Mouse (Mus musculus): ENCODE data around the gene Pdxdc1. TPM values are rescaled to one million over a fixed set of nuclear protein-coding genes. Genes with fewer than 3 reads are reported as not detected.
"Not testable (repeated sequence)": the region's sequence is repeated elsewhere in the genome, so short reads cannot be mapped to it uniquely, and the experiment has no call there.

Gene Pdxdc1
- polyA plus RNA-seq, 1 experiment from 2014 or later: 67.3 TPM

DNA sequence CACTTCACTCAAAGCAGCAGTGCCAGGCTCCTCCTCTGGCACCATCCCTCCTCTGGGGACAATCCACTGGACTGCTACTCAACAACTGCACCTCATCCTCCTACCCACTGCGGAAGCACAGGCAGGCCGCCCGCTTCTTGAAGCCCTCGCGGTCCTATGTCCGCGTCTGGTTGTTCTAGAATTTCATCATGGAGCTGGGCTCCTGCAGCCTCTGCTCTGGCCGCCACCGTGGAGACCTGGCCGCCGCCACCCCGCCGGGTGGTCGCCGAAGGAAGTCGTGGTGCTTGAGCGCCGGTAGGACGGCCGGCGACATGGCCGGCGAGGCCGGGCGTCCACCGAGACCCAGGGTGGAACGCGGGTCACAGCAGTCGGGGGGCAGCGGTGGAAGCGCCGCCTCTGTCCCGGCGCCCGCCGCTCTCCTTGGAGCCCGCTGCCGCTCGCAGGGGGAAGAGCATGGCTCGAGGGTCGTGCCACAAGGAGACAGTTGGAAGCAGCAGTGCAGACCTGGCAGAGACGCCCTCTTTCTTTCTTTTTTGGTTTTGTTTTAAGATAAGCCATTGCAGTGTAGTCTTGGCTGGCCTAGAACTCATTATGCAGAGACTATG, 34.9 kb downstream of the Pdxdc1 start:
- H3K36me3 ChIP-seq: peaks cover 21% of the 10 kb centered on the region
- H3K4me1 ChIP-seq (replicated peaks): peaks cover 9% of the 10 kb centered on the region
- no peaks in the 10 kb centered on the region for H3K27me3 ChIP-seq
- peak overlapping the region; percentile 52 for H3K4me2 ChIP-seq
- ATAC-seq (ENCODE audit: low FRiP score): peak; percentile 83
- peak overlapping the region; percentile 64 for H3K27ac ChIP-seq
- peak overlapping the region; percentile 56 for H3K9ac ChIP-seq
- no peaks in the 10 kb centered on the region for H3K9me3 ChIP-seq
- peak overlapping the region; percentile 34 for H3K4me3 ChIP-seq
- 2% methylated on average over 42 of the region's 42 CpGs for WGBS

- H3K27ac ChIP-seq: peak overlapping the region; percentile 64; the same call in 1 of the 2 replicates
- H3K27me3 ChIP-seq; H3K9ac ChIP-seq; H3K4me1 ChIP-seq (replicated peaks); H3K4me3 ChIP-seq; H3K9me3 ChIP-seq: not testable (repeated sequence)
- peak; percentile 84 for ATAC-seq (ENCODE audit: low FRiP score)
- peak overlapping the region; percentile 52 for H3K4me2 ChIP-seq
- 13% methylated on average over 5 of the region's 5 CpGs for WGBS
- peaks cover 23% of the 10 kb centered on the region for H3K36me3 ChIP-seq
Measured at GRCm38 (mm10) chr16:13867406-13867805, 35.5 kb downstream of the Pdxdc1 start.

DNA sequence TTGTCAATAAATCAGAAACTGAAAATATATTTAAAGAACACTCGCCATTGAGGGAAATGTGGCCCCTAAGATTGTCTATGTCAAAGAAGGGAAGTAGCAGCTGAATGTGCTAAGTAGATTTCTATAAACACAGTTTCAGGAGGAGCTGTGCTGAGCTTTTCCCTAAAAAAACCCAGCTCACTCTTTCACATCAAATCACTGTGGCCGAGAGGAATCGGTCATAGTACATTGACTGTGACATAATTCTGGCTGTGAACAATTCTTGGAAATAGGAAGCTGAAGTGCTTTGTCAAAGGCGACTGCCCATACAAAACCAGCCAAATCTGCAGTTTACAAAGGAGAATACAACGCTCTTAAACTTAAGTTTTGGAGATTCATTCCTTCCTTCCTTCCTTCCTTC, 36.3 kb downstream of the Pdxdc1 start:
- H3K9me3 ChIP-seq: no peaks in the 10 kb centered on the region
- no peak overlapping the region for H3K9ac ChIP-seq
- H3K4me3 ChIP-seq: no peak overlapping the region
- peaks cover 9% of the 10 kb centered on the region for H3K4me1 ChIP-seq (replicated peaks)
- ATAC-seq (ENCODE audit: low FRiP score): no peak
- peaks cover 23% of the 10 kb centered on the region for H3K36me3 ChIP-seq
- no peaks in the 10 kb centered on the region for H3K27me3 ChIP-seq
- no peak overlapping the region for H3K27ac ChIP-seq
- no peak overlapping the region for H3K4me2 ChIP-seq
- 86% methylated on average over 5 of the region's 5 CpGs for WGBS

GRCm38 (mm10) chr16:13866076-13866475, 36.9 kb downstream of the Pdxdc1 start:
- Histone ChIP-seq H3K36me3 (peaks cover 23% of the 10 kb centered on the region), H3K4me2 (no peak overlapping the region), H3K27me3 (no peaks in the 10 kb centered on the region), H3K4me1 (replicated peaks) (peaks cover 9% of the 10 kb centered on the region), H3K27ac (no peak overlapping the region), H3K9me3 (no peaks in the 10 kb centered on the region), H3K4me3 (no peak overlapping the region), H3K9ac (no peak overlapping the region)
- WGBS: 89% methylated on average over 4 of the region's 4 CpGs
- ATAC-seq (ENCODE audit: low FRiP score): no peak

GRCm38 (mm10) chr16:13853886-13854285, 49.0 kb downstream of the Pdxdc1 start:
- peaks cover 52% of the 10 kb centered on the region for H3K36me3 ChIP-seq
- H3K4me3 ChIP-seq: no peak overlapping the region
- H3K9ac ChIP-seq: no peak overlapping the region
- no peak for ATAC-seq (ENCODE audit: low FRiP score)
- no peak overlapping the region for H3K4me2 ChIP-seq
- no peaks in the 10 kb centered on the region for H3K4me1 ChIP-seq (replicated peaks)
- no peak overlapping the region for H3K27ac ChIP-seq
- WGBS: 96% methylated on average over 4 of the region's 4 CpGs
- no peaks in the 10 kb centered on the region for H3K27me3 ChIP-seq
- no peaks in the 10 kb centered on the region for H3K9me3 ChIP-seq

DNA sequence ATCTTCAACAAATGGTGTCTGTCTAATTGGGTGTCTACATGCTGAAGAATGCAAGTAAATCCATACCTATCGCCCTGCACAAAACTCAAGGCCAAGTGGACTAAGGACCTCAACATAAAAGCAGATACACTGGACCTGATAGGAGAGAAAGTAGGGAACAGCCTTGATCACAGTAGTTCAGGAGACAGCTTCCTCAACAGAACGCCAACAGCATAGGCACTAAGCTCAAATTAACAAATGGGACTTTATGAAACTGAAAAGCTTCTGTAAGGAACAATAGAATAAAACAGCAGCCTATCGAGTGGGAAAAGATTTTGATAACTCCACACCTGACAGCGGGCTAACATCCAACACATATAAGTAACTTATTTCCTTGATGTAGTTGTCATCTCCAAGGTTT, 51.5 kb downstream of the Pdxdc1 start:
- WGBS: 94% methylated on average over 4 of the region's 4 CpGs
- Histone ChIP-seq H3K4me3 (no peak overlapping the region), H3K9ac (no peak overlapping the region), H3K36me3 (peaks cover 46% of the 10 kb centered on the region), H3K27me3 (no peaks in the 10 kb centered on the region), H3K4me1 (replicated peaks) (no peaks in the 10 kb centered on the region), H3K4me2 (no peak overlapping the region), H3K9me3 (no peaks in the 10 kb centered on the region), H3K27ac (no peak overlapping the region)
- no peak for ATAC-seq (ENCODE audit: low FRiP score)

DNA sequence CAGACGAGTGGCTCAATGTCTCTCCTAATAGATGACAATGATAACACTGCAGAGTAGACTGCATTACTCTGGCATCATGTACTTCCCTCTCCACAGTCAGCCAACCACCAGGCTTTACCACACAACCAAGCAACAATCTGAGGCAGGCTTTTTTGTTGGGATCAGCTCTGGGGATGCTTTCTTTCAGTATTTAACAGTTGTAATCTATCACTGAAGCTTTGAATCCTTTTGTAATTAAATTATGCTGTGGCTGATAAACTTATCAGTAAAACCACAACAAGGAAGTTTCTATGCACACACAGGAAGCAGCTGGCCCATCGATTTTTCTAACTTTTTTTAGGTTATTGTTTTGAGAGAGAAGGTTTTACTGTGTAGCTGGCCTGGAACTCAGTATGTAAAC, 54.6 kb downstream of the Pdxdc1 start:
- H3K4me1 ChIP-seq (replicated peaks): no peaks in the 10 kb centered on the region
- H3K27me3 ChIP-seq: no peaks in the 10 kb centered on the region
- H3K27ac ChIP-seq: no peak overlapping the region
- no peaks in the 10 kb centered on the region for H3K9me3 ChIP-seq
- ATAC-seq (ENCODE audit: low FRiP score): no peak
- WGBS: 80% methylated on average over 2 of the region's 2 CpGs
- H3K36me3 ChIP-seq: peaks cover 57% of the 10 kb centered on the region
- H3K4me3 ChIP-seq: no peak overlapping the region
- H3K4me2 ChIP-seq: no peak overlapping the region
- no peak overlapping the region for H3K9ac ChIP-seq

DNA sequence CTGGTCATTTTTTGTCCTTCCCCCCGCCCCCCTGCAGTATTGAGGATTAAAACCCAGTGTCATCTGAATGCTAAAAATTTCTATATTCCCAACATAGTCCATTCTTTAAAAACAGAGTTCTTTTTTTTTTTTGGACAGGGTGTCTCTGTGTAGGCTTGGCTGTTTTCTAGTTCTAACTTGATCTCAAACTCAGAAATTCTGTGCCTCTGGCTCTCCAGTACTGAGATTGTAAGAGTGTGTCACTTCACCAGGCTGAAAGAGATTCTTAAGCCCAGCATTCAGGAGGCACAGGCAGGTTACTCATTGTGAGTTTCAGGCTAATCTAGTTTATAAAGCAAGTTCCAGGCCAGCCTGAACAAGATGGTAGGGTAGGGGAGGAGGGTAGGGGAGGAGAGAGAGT, 56.3 kb downstream of the Pdxdc1 start:
- no peak overlapping the region for H3K4me2 ChIP-seq
- ATAC-seq (ENCODE audit: low FRiP score): no peak
- H3K4me1 ChIP-seq (replicated peaks): no peaks in the 10 kb centered on the region
- WGBS: 96% methylated on average over 1 of the region's 1 CpGs
- no peak overlapping the region for H3K27ac ChIP-seq
- H3K9me3 ChIP-seq: no peaks in the 10 kb centered on the region
- H3K36me3 ChIP-seq: peaks cover 52% of the 10 kb centered on the region
- no peaks in the 10 kb centered on the region for H3K27me3 ChIP-seq
- no peak overlapping the region for H3K9ac ChIP-seq
- no peak overlapping the region for H3K4me3 ChIP-seq

DNA sequence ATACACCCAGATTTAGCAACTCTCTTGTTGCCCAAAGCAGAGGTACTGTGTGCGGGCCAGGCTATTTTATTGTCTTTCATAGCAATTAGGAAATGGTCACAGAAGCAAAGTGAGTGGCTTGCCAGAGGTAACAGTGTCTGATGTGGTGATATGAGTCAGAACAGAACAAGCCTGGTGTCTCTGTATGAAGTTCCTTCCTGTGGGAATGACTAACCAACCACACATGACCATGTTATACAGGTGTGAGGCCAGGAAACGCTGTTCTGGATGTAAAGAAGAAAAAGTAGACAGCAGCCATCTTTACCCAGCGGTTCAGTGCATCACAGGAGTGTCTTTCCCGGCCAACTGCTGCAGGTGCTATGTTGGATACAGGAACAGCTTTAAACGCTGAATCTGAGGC, 57.9 kb downstream of the Pdxdc1 start:
- no peak overlapping the region for H3K4me2 ChIP-seq
- H3K27me3 ChIP-seq: no peaks in the 10 kb centered on the region
- H3K9me3 ChIP-seq: no peaks in the 10 kb centered on the region
- peaks cover 60% of the 10 kb centered on the region for H3K36me3 ChIP-seq
- no peak overlapping the region for H3K4me3 ChIP-seq
- no peaks in the 10 kb centered on the region for H3K4me1 ChIP-seq (replicated peaks)
- no peak for ATAC-seq (ENCODE audit: low FRiP score)
- WGBS: 96% methylated on average over 5 of the region's 5 CpGs
- H3K9ac ChIP-seq: no peak overlapping the region
- H3K27ac ChIP-seq: no peak overlapping the region

DNA sequence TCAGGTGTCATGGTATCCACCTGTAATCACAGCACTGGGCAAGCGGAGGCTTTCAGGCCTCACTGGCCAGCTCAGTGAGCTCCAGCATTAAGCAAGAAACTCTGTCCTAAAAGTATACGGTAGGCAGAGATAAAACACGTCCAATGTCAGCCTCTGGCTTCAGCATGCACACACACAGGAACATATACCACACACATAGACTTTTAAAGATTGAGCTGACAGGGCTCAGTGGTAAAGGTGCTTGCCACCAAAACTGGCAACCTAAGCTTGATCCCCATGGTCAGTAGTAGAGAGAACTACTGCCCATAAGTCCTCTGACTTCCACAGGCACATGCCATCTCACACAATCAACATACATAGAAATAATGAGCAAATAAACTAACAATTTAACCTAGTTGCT, 62.0 kb downstream of the Pdxdc1 start:
- no peaks in the 10 kb centered on the region for H3K9me3 ChIP-seq
- H3K9ac ChIP-seq: no peak overlapping the region
- H3K4me2 ChIP-seq: no peak overlapping the region
- H3K4me1 ChIP-seq (replicated peaks): no peaks in the 10 kb centered on the region
- peaks cover 84% of the 10 kb centered on the region for H3K36me3 ChIP-seq
- ATAC-seq (ENCODE audit: low FRiP score): no peak
- H3K27ac ChIP-seq: no peak overlapping the region
- WGBS: 95% methylated on average over 3 of the region's 3 CpGs
- no peak overlapping the region for H3K4me3 ChIP-seq
- no peaks in the 10 kb centered on the region for H3K27me3 ChIP-seq

DNA sequence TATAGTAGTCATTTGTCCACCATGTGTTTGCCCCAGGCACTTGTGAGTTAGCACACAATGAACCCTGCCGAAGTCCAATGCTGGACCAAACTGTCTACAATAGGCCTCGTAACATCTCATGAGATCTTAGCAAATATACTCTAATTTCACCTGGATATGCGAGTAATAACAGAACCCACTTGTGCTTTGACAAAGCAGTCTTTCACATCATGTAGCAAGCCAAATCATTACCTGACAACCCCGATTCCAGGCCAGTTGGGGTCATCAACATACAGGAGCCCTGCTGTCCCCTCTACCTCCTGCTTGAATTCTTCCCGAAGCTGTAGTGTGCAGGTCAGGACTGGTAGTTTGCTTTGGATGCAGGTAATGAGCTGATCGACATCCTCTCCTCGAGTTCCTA, 62.9 kb downstream of the Pdxdc1 start:
- WGBS: 90% methylated on average over 7 of the region's 7 CpGs
- ATAC-seq (ENCODE audit: low FRiP score): no peak
- H3K9ac ChIP-seq: no peak overlapping the region
- H3K4me1 ChIP-seq (replicated peaks): no peaks in the 10 kb centered on the region
- H3K27me3 ChIP-seq: no peaks in the 10 kb centered on the region
- no peaks in the 10 kb centered on the region for H3K9me3 ChIP-seq
- H3K4me2 ChIP-seq: no peak overlapping the region
- H3K4me3 ChIP-seq: no peak overlapping the region
- peaks cover 86% of the 10 kb centered on the region for H3K36me3 ChIP-seq
- H3K27ac ChIP-seq: no peak overlapping the region

- WGBS: 96% methylated on average over 5 of the region's 5 CpGs
- no peak for ATAC-seq (ENCODE audit: low FRiP score)
- no peak overlapping the region for H3K9ac ChIP-seq
- H3K4me2 ChIP-seq: no peak overlapping the region
- no peak overlapping the region for H3K4me3 ChIP-seq
- H3K4me1 ChIP-seq (replicated peaks): no peaks in the 10 kb centered on the region
- no peaks in the 10 kb centered on the region for H3K27me3 ChIP-seq
- H3K9me3 ChIP-seq: no peaks in the 10 kb centered on the region
- H3K36me3 ChIP-seq: peaks cover 100% of the 10 kb centered on the region
- no peak overlapping the region for H3K27ac ChIP-seq
Measured at GRCm38 (mm10) chr16:13834382-13834781, 68.5 kb downstream of the Pdxdc1 start.

DNA sequence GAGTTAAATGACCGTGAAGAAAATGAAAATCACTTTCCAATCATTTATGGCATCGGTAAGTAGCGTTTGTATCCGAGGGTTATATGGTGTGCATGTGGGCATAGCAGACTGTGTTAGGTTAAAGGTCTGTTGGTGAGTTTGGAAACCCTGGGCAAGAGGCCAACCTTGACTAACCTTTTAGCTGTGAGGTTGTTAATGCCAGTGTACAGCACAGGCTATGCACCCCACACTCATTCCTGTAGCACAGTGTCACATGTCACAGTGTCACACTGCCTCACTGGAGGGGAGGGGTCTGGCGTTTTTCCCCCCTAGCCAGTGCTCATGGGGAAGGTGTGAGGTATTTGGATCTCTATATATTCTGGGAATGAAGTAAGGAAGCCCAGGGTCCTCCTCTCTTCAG, 71.3 kb downstream of the Pdxdc1 start:
- Histone ChIP-seq H3K9ac (no peak overlapping the region), H3K27ac (no peak overlapping the region), H3K27me3 (no peaks in the 10 kb centered on the region), H3K4me1 (replicated peaks) (no peaks in the 10 kb centered on the region), H3K4me3 (no peak overlapping the region), H3K4me2 (no peak overlapping the region), H3K36me3 (peaks cover 99% of the 10 kb centered on the region), H3K9me3 (no peaks in the 10 kb centered on the region)
- ATAC-seq (ENCODE audit: low FRiP score): 0 out of 2 replicates have a peak, but pooled peaks have one; percentile 33
- WGBS: 94% methylated on average over 5 of the region's 5 CpGs

All from hindbrain, embryonic 13.5 days (tissue).